Mouse (Mus musculus): ENCODE measurements around the gene Irx1. TPM values are rescaled to one million over a fixed set of nuclear protein-coding genes. Genes with fewer than 3 reads are reported as not detected.

Irx1 gene
- total RNA-seq, 2 experiments from 2014 or later: 0.30 to 0.42 TPM

- no peak for DNase-seq (ENCODE audit: extremely low spot score in 1 of 2, low spot score in 1 of 2)
Measured at GRCm38 (mm10) chr13:71949859-71950258, 13.7 kb downstream of the Irx1 start.

DNA sequence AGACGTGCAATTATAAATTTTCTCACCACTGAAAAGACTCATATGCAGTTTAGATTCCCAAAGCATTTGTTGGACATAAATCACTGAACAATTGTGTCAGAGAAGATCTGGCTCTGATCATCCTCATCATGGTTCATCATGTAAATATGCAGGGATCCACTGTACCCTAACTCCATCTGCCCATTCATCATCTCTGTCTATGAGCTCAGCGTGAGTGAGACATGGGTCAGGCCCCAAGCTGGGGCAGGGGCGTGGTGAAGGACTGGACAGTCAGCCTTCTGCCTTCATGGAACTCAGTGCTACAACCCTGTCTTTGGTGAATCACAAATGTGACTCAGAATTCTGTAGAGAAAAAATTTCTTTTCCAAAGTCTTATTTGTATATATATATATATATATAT, 53.2 kb downstream of the Irx1 start:
- DNase-seq (ENCODE audit: extremely low spot score in 1 of 2, low spot score in 1 of 2): no peak

Data from layer of hippocampus, postnatal 25 days (tissue).